Mouse (Mus musculus): Measurements from ENCODE around the gene Ap3s2. TPM values are rescaled to one million over a fixed set of nuclear protein-coding genes. Genes with fewer than 3 reads are reported as not detected.

The Ap3s2 gene
- polyA plus RNA-seq, 1 experiment: 14.3 TPM

- H3K79me3 ChIP-seq (ENCODE audit: low read depth): no peaks in the 10 kb centered on the region
- no peaks in the 10 kb centered on the region for H3K79me2 ChIP-seq (ENCODE audit: control insufficient read depth, insufficient read depth)
- H3K27me3 ChIP-seq (ENCODE audit: control insufficient read depth, insufficient read depth, insufficient read length): no peaks in the 10 kb centered on the region
- no peak for TF ChIP-seq MYOD1 (IDR thresholded peaks at IDR 0.05; ENCODE audit: control insufficient read depth, insufficient read length, low read depth)
- no peak for TF ChIP-seq CEBPB (IDR thresholded peaks at IDR 0.05; ENCODE audit: low read depth)
- TF ChIP-seq USF1 (IDR thresholded peaks at IDR 0.05; ENCODE audit: low read depth): no peak
- no peak for TF ChIP-seq FOSL1 (IDR thresholded peaks at IDR 0.05; ENCODE audit: insufficient read depth, low read length, poor library complexity, severe bottlenecking)
- no peak for TF ChIP-seq MYOG (IDR thresholded peaks at IDR 0.05; ENCODE audit: control insufficient read depth, extremely low read depth, insufficient read length)
- no peak for TF ChIP-seq CTCF (IDR thresholded peaks at IDR 0.05; ENCODE audit: control insufficient read depth, insufficient read depth, insufficient read length)
- TF ChIP-seq MAX (IDR thresholded peaks at IDR 0.05): no peak
- H3K4me3 ChIP-seq (ENCODE audit: insufficient read depth, poor library complexity, severe bottlenecking): no peak overlapping the region
- H3K36me3 ChIP-seq (ENCODE audit: control insufficient read depth, insufficient read depth): no peaks in the 10 kb centered on the region
- no peak overlapping the region for H3ac ChIP-seq (ENCODE audit: control insufficient read depth, insufficient read length, low read depth)
Measured at GRCm38 (mm10) chr7:79871797-79872345, 48.6 kb downstream of the Ap3s2 start.

- Histone ChIP-seq H3K79me2 (ENCODE audit: control insufficient read depth, insufficient read depth) (no peaks in the 10 kb centered on the region), H3ac (ENCODE audit: control insufficient read depth, insufficient read length, low read depth) (no peak overlapping the region), H3K27me3 (ENCODE audit: control insufficient read depth, insufficient read depth, insufficient read length) (no peaks in the 10 kb centered on the region), H3K79me3 (ENCODE audit: low read depth) (no peaks in the 10 kb centered on the region), H3K36me3 (ENCODE audit: control insufficient read depth, insufficient read depth) (no peaks in the 10 kb centered on the region), H3K4me3 (ENCODE audit: insufficient read depth, poor library complexity, severe bottlenecking) (no peak overlapping the region)
- TF ChIP-seq MYOG (IDR thresholded peaks at IDR 0.05; ENCODE audit: control insufficient read depth, extremely low read depth, insufficient read length) (no peak), USF1 (IDR thresholded peaks at IDR 0.05; ENCODE audit: low read depth) (no peak), CTCF (IDR thresholded peaks at IDR 0.05; ENCODE audit: control insufficient read depth, insufficient read depth, insufficient read length) (no peak), MYOD1 (IDR thresholded peaks at IDR 0.05; ENCODE audit: control insufficient read depth, insufficient read length, low read depth) (no peak), FOSL1 (IDR thresholded peaks at IDR 0.05; ENCODE audit: insufficient read depth, low read length, poor library complexity, severe bottlenecking) (no peak), MAX (IDR thresholded peaks at IDR 0.05) (no peak), CEBPB (IDR thresholded peaks at IDR 0.05; ENCODE audit: low read depth) (no peak)
Measured at GRCm38 (mm10) chr7:79869072-79869719, 51.3 kb downstream of the Ap3s2 start.

- H3K27me3 ChIP-seq (ENCODE audit: control insufficient read depth, insufficient read depth, insufficient read length): no peaks in the 10 kb centered on the region
- no peaks in the 10 kb centered on the region for H3K36me3 ChIP-seq (ENCODE audit: control insufficient read depth, insufficient read depth)
- H3K4me3 ChIP-seq (ENCODE audit: insufficient read depth, poor library complexity, severe bottlenecking): no peak overlapping the region
- TF ChIP-seq CEBPB (IDR thresholded peaks at IDR 0.05; ENCODE audit: low read depth) (no peak), FOSL1 (IDR thresholded peaks at IDR 0.05; ENCODE audit: insufficient read depth, low read length, poor library complexity, severe bottlenecking) (no peak), CTCF (IDR thresholded peaks at IDR 0.05; ENCODE audit: control insufficient read depth, insufficient read depth, insufficient read length) (no peak), MYOD1 (IDR thresholded peaks at IDR 0.05; ENCODE audit: control insufficient read depth, insufficient read length, low read depth) (no peak), USF1 (IDR thresholded peaks at IDR 0.05; ENCODE audit: low read depth) (no peak)
- H3ac ChIP-seq (ENCODE audit: control insufficient read depth, insufficient read length, low read depth): no peak overlapping the region
- H3K79me3 ChIP-seq (ENCODE audit: low read depth): no peaks in the 10 kb centered on the region
- H3K79me2 ChIP-seq (ENCODE audit: control insufficient read depth, insufficient read depth): no peaks in the 10 kb centered on the region
Measured at GRCm38 (mm10) chr7:79868475-79868874, 52.0 kb downstream of the Ap3s2 start.

- Histone ChIP-seq H3K27me3 (ENCODE audit: control insufficient read depth, insufficient read depth, insufficient read length) (no peaks in the 10 kb centered on the region), H3K79me2 (ENCODE audit: control insufficient read depth, insufficient read depth) (no peaks in the 10 kb centered on the region), H3ac (ENCODE audit: control insufficient read depth, insufficient read length, low read depth) (no peak overlapping the region), H3K36me3 (ENCODE audit: control insufficient read depth, insufficient read depth) (no peaks in the 10 kb centered on the region), H3K79me3 (ENCODE audit: low read depth) (no peaks in the 10 kb centered on the region), H3K4me3 (ENCODE audit: insufficient read depth, poor library complexity, severe bottlenecking) (no peak overlapping the region)
- TF ChIP-seq MAX (IDR thresholded peaks at IDR 0.05) (no peak), USF1 (IDR thresholded peaks at IDR 0.05; ENCODE audit: low read depth) (no peak), FOSL1 (IDR thresholded peaks at IDR 0.05; ENCODE audit: insufficient read depth, low read length, poor library complexity, severe bottlenecking) (no peak), CEBPB (IDR thresholded peaks at IDR 0.05; ENCODE audit: low read depth) (no peak), MYOG (IDR thresholded peaks at IDR 0.05; ENCODE audit: control insufficient read depth, extremely low read depth, insufficient read length) (no peak), MYOD1 (IDR thresholded peaks at IDR 0.05; ENCODE audit: control insufficient read depth, insufficient read length, low read depth) (no peak), CTCF (IDR thresholded peaks at IDR 0.05; ENCODE audit: control insufficient read depth, insufficient read depth, insufficient read length) (no peak)
Measured at GRCm38 (mm10) chr7:79867861-79868260, 52.6 kb downstream of the Ap3s2 start.

- Histone ChIP-seq H3K79me3 (ENCODE audit: low read depth) (no peaks in the 10 kb centered on the region), H3K27me3 (ENCODE audit: control insufficient read depth, insufficient read depth, insufficient read length) (no peaks in the 10 kb centered on the region), H3K4me3 (ENCODE audit: insufficient read depth, poor library complexity, severe bottlenecking) (no peak overlapping the region), H3ac (ENCODE audit: control insufficient read depth, insufficient read length, low read depth) (no peak overlapping the region), H3K36me3 (ENCODE audit: control insufficient read depth, insufficient read depth) (no peaks in the 10 kb centered on the region), H3K79me2 (ENCODE audit: control insufficient read depth, insufficient read depth) (no peaks in the 10 kb centered on the region)
- no peak for TF ChIP-seq FOSL1 (IDR thresholded peaks at IDR 0.05; ENCODE audit: insufficient read depth, low read length, poor library complexity, severe bottlenecking)
- no peak for TF ChIP-seq USF1 (IDR thresholded peaks at IDR 0.05; ENCODE audit: low read depth)
- no peak for TF ChIP-seq MYOG (IDR thresholded peaks at IDR 0.05; ENCODE audit: control insufficient read depth, extremely low read depth, insufficient read length)
- TF ChIP-seq CTCF (IDR thresholded peaks at IDR 0.05; ENCODE audit: control insufficient read depth, insufficient read depth, insufficient read length): no peak
- no peak for TF ChIP-seq CEBPB (IDR thresholded peaks at IDR 0.05; ENCODE audit: low read depth)
- TF ChIP-seq MYOD1 (IDR thresholded peaks at IDR 0.05; ENCODE audit: control insufficient read depth, insufficient read length, low read depth): no peak
- TF ChIP-seq MAX (IDR thresholded peaks at IDR 0.05): no peak
Measured at GRCm38 (mm10) chr7:79866294-79867000, 54.0 kb downstream of the Ap3s2 start.
